Mouse (Mus musculus) hindbrain, embryonic 15.5 days (tissue): ENCODE measurements at regions not wholly inside any gene's neighbourhood (a gene's known extent, or its start where the extent isn't known, plus 50 kb on each side); places are given as distances from the start of the nearest gene placed in this dataset.

ENCODE experiments used
- ATAC-seq: fragments of 200-750 bp; cut with Nextera tagmentation; 2 replicates; pipeline ENCODE4 v1.8.0; 2017; ENCODE audit warnings: low read depth, moderate number of reproducible peaks, moderate TSS enrichment; ENCODE audit not compliant: low FRiP score
- H3K27ac ChIP-seq: fragments of 300-500 bp; sonication (generic); replicated peaks from 2 replicates; pipeline ENCODE4 v1.5.1; 2015; ENCODE audit warnings: mild to moderate bottlenecking, inconsistent platforms
- H3K27me3 ChIP-seq: fragments of 300-500 bp; sonication (generic); 2 replicates; pipeline ENCODE4 v1.6.1; 2015; ENCODE audit warnings: control low read depth, inconsistent platforms
- H3K36me3 ChIP-seq: fragments of 300-500 bp; sonication (generic); 2 replicates; pipeline ENCODE4 v1.6.1; 2015; ENCODE audit warnings: control low read depth, inconsistent platforms
- H3K4me1 ChIP-seq: fragments of 300-500 bp; sonication (generic); replicated peaks from 2 replicates; pipeline ENCODE4 v1.6.1; 2015; ENCODE audit warnings: control low read depth, inconsistent platforms
- H3K4me2 ChIP-seq: fragments of 300-500 bp; sonication (generic); 2 replicates; pipeline ENCODE4 v1.6.1; 2015; ENCODE audit warnings: moderate library complexity, mild to moderate bottlenecking, inconsistent platforms
- H3K4me3 ChIP-seq: fragments of 300-500 bp; sonication (generic); 2 replicates; pipeline ENCODE4 v1.5.1; 2015; ENCODE audit warnings: mild to moderate bottlenecking, inconsistent platforms
- H3K9ac ChIP-seq: fragments of 300-500 bp; sonication (generic); 2 replicates; pipeline ENCODE4 v1.6.1; 2015; ENCODE audit warnings: inconsistent platforms
- H3K9me3 ChIP-seq: fragments of 300-500 bp; sonication (generic); 2 replicates; pipeline ENCODE4 v1.6.1; 2016; ENCODE audit warnings: control low read depth, inconsistent platforms
- WGBS: fragments of 180-500 bp; shearing (Covaris S2); methylation state at CpG from one replicate; pipeline ENCODE4 v1.1.7; 2015; 5-methylcytosine and 5-hydroxymethylcytosine counted together

DNA sequence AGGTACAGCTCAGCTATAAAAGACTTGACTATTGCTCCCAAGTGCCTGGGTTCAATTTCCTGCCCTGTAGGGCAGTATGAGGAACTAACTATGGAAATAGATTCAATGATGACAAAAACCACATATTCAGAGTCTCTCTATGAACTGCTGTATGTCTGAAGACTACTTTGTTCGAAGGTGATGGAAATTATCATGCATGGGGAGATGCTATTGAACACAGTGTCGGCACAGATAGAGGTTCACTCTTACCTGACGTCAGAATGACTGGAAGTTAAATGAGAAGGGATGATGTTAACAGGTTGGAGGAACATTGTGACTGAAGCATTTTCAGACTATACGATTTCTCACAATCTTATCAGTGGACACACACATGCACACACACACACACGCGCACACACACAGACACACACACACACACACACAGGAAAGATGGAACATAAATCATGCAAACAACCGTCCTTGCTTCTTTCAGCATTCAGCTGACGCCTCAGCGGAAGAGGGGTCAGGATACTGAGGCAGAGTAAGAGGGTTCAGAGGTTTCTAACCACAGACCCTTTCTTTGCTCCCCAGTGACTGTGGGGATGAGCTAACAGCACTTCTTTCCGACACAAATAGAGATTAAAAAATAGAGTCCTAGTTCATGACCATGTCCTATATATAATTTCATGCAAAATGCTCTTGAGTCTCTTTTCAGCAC is 974.3 kb upstream of the Sel1l start:
- Histone ChIP-seq H3K4me3 (no peak overlapping the region), H3K27ac (no peak overlapping the region), H3K4me2 (no peak overlapping the region), H3K9ac (no peak overlapping the region), H3K36me3 (no peaks in the 10 kb centered on the region), H3K27me3 (no peaks in the 10 kb centered on the region), H3K4me1 (no peaks in the 10 kb centered on the region), H3K9me3 (no peaks in the 10 kb centered on the region)
- no peak for ATAC-seq
- 88% methylated on average over 10 of the region's 10 CpGs for WGBS

DNA sequence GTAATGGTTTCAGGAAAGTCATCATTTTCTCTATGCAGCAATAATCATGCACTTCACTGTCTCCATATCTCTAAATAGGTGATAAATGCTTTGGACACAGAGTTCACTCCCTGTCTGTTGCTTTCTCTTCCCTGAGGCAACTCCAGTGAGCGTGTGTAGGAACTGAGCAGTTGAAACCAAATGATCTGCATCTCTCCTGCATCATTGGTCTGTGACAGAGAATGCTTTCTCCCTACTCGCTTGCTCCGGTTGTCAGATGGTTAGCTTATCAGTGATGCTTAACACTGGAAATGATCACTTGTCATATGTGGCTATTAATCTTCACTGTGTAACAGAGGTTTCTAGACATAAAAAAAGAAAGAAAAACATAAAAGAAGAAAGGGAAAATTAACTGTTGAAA is 969.7 kb upstream of the Sel1l start:
- H3K9me3 ChIP-seq, result no peaks in the 10 kb centered on the region
- no peak overlapping the region for H3K4me2 ChIP-seq
- WGBS, result 60% methylated on average over 3 of the region's 3 CpGs
- no peak overlapping the region for H3K9ac ChIP-seq
- no peak overlapping the region for H3K27ac ChIP-seq
- ATAC-seq, result no peak
- no peaks in the 10 kb centered on the region for H3K27me3 ChIP-seq
- no peak overlapping the region for H3K4me3 ChIP-seq
- no peaks in the 10 kb centered on the region for H3K4me1 ChIP-seq
- no peaks in the 10 kb centered on the region for H3K36me3 ChIP-seq

DNA sequence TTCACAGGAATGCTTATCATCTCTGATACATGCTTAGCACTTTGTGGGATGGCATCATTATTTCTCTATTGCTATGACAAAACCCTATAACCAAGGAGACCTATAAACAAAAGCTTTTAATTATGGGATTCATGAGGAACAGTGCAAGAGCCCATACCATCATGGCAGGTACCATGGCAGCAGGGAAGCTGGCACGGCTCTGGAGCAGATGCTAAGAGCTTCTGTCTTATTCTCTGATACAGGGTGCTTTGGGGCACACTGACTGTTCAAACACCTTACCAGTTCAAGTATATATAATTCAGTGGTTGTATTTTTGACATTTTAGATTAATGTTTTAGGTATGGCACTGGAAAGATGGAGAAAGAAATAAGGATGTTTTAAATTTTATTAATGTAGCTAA is 952.2 kb upstream of the Sel1l start:
- H3K4me2 ChIP-seq, result no peak overlapping the region
- no peaks in the 10 kb centered on the region for H3K27me3 ChIP-seq
- H3K4me1 ChIP-seq, result no peaks in the 10 kb centered on the region
- ATAC-seq, result no peak
- H3K9ac ChIP-seq, result no peak overlapping the region
- H3K9me3 ChIP-seq, result no peaks in the 10 kb centered on the region
- no peak overlapping the region for H3K27ac ChIP-seq
- no peaks in the 10 kb centered on the region for H3K36me3 ChIP-seq
- H3K4me3 ChIP-seq, result no peak overlapping the region
- 87% methylated on average over 1 of the region's 1 CpGs for WGBS

DNA sequence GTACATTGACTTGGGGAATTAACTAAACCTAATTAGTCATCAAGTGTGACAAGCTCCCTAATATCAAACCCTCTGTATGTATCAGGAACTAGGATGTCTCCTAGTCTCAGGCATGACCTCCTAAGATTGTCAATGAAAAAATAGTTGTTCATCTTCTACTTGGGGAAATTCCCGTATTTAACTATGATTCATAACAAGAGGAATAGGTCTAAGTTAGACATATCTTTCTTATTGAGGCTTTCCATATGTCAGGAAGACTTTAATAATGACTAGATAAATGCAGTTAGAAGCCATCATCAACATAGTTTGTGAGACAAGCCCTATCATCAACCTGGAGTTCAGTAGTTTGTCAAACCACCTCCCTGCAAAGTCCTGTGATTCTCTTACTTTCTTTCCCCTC is 934.4 kb upstream of the Sel1l start:
- Histone ChIP-seq H3K4me3 (no peak overlapping the region), H3K4me1 (no peaks in the 10 kb centered on the region), H3K27me3 (no peaks in the 10 kb centered on the region), H3K36me3 (no peaks in the 10 kb centered on the region), H3K9ac (no peak overlapping the region), H3K9me3 (no peaks in the 10 kb centered on the region), H3K4me2 (no peak overlapping the region), H3K27ac (no peak overlapping the region)
- 89% methylated on average over 1 of the region's 1 CpGs for WGBS
- ATAC-seq, result no peak

DNA sequence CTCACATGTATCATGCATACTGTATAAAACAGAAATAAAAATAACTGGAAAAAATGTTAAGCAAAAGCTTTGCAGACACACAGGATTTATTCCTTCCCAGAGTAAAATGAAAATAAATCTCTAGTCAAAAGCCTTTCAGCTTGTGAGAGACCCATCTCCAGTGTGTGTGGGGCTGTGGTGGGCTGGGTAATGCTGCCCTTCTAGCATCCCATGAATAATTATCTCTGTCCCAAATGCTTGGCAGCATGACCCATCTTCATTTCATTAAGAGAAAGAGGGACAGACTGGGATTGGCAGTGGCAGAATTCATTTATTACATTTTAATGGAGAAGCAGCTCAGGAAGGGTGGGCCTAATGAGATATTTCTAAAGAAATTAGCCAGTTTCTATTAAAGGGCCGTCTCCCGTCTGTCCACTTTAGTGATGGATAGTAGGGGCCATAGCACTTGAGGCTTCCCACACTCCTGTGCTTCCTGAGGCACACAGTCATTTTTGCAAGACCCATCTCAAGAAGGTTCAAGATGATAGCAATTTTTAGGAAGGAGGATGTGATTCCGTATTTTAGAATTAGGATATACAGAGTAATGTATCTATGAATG is 930.8 kb upstream of the Sel1l start:
- Histone ChIP-seq H3K4me1 (no peaks in the 10 kb centered on the region), H3K9ac (no peak overlapping the region), H3K36me3 (no peaks in the 10 kb centered on the region), H3K27me3 (no peaks in the 10 kb centered on the region), H3K4me2 (no peak overlapping the region), H3K9me3 (no peaks in the 10 kb centered on the region), H3K4me3 (no peak overlapping the region), H3K27ac (no peak overlapping the region)
- 60% methylated on average over 3 of the region's 3 CpGs for WGBS
- peak; percentile 48; the same call in 1 of the 2 replicates for ATAC-seq

DNA sequence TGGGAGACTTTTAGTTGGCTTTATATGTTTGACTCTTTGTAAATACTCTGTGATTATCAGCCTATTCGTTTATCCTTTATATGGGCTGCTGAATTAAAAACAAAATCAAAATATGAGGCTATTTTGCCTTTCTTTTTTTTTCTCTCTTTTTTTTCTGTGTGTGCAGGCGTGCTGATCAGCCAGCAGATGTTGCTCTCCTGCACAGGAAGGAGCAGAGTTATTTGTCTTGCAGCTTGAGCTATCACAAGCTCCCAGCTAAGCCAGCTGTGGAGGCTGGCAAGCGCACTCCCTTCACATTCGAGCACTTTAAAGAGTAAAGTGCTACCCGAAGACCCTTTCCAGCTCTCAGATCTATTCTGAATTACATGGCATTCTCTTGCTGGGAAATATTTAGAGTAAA is 926.7 kb upstream of the Sel1l start:
- H3K36me3 ChIP-seq, result no peaks in the 10 kb centered on the region
- no peak overlapping the region for H3K4me2 ChIP-seq
- H3K27me3 ChIP-seq, result no peaks in the 10 kb centered on the region
- H3K27ac ChIP-seq, result no peak overlapping the region
- no peaks in the 10 kb centered on the region for H3K9me3 ChIP-seq
- WGBS, result 57% methylated on average over 5 of the region's 5 CpGs
- no peak for ATAC-seq
- no peak overlapping the region for H3K9ac ChIP-seq
- no peaks in the 10 kb centered on the region for H3K4me1 ChIP-seq
- H3K4me3 ChIP-seq, result no peak overlapping the region

DNA sequence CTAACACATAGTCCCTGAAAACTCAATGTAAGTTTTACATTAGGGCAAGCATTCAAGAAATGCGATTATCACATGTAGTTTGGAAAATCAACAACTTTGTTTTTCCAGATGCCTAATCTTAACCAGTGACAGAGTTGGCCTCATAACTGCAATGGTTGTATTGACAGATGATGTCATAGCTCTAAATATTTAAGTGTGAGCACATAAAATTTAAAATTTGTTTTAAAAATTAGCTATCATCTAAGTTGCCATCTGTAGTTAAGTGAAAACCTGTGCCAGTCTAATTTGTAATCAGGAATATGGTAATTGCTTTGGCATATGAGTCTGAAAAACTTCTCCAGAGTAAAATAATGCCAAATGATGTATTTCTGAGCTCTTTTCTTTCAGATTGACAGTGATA is 899.6 kb upstream of the Sel1l start:
- WGBS, result 91% methylated on average over 1 of the region's 1 CpGs
- Histone ChIP-seq H3K4me2 (no peak overlapping the region), H3K4me1 (no peaks in the 10 kb centered on the region), H3K9me3 (no peaks in the 10 kb centered on the region), H3K9ac (no peak overlapping the region), H3K27ac (no peak overlapping the region), H3K36me3 (no peaks in the 10 kb centered on the region), H3K27me3 (no peaks in the 10 kb centered on the region), H3K4me3 (no peak overlapping the region)
- no peak for ATAC-seq

DNA sequence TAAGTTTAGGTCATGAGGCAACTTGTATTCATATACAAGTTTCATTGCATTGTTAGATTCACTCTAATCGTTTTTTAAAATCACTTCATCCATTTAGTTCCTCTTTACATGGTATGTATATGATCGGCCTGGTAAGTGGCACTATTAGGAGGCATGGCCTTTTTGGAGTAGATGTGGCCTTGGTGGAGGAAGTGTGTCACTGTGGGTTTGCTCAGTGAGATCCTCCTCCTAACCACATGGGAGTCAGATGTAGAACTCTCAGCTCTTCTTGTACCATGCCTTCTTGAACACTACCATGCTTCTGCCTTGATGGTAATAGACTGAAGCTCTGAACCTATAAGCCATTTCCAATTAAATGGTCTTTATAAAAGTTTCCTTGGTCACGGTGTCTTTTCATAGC is 891.9 kb upstream of the Sel1l start:
- Histone ChIP-seq H3K36me3 (no peaks in the 10 kb centered on the region), H3K4me3 (no peak overlapping the region), H3K27ac (no peak overlapping the region), H3K4me2 (no peak overlapping the region), H3K27me3 (no peaks in the 10 kb centered on the region), H3K9me3 (no peaks in the 10 kb centered on the region), H3K4me1 (no peaks in the 10 kb centered on the region), H3K9ac (no peak overlapping the region)
- 91% methylated on average over 3 of the region's 3 CpGs for WGBS
- no peak for ATAC-seq

DNA sequence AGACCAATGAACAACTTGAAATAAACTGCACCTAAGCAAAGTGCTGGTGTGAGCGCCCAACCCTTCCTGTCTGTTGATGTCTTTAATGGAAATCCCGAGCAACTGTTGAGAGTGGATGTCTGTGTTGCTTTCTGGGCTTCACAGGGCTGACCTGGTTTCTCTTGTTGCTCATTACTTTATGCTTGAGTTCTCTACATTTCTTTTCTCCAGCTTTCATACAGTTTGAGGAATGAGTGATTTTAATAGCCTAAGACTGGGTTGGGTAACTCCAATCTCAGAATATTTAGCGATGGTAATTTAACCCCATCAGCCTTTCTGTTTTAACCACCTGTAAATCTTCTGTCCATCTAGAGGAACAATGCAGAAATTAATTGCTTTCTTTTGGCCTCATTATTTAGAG is 890.2 kb upstream of the Sel1l start:
- WGBS, result 89% methylated on average over 3 of the region's 3 CpGs
- H3K4me3 ChIP-seq, result no peak overlapping the region
- H3K4me1 ChIP-seq, result no peaks in the 10 kb centered on the region
- no peak overlapping the region for H3K27ac ChIP-seq
- H3K4me2 ChIP-seq, result no peak overlapping the region
- ATAC-seq, result no peak
- no peaks in the 10 kb centered on the region for H3K9me3 ChIP-seq
- H3K36me3 ChIP-seq, result no peaks in the 10 kb centered on the region
- H3K9ac ChIP-seq, result no peak overlapping the region
- no peaks in the 10 kb centered on the region for H3K27me3 ChIP-seq

DNA sequence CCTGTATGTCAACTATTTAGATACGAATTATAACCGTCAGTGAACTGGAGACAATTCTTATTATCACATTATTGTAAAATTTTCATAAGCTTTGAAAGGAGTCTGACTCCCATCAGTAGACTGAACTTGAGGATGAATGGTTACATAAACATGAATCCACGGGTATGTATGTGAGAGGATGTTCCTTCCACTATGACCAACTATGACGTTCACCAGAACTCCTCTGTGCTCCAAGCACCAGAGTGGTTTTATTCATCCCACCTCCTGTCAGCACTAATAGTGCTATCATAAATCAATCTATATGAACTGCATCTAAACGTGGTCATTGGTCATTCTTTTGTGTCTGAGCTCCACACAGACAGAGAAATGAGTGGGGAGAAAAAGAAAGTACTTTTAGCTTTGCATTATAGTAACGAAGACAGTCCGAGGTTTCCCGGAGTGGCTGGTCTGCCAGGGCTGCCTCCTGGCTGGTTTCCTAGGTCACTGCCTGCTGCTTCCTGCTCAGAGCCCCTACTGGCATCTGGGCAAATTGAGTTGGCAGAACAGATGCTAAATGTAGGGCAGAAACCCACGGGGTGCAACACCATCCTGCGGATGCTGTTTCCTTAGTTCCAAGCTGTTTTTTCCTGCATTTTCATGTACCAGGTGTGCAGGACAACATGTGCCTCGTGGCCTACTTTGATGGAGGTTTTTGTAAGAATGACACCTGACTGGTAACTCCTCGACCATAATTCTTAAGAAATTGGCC is 888.8 kb upstream of the Sel1l start:
- Histone ChIP-seq H3K27ac (no peak overlapping the region), H3K9ac (no peak overlapping the region), H3K36me3 (no peaks in the 10 kb centered on the region), H3K4me3 (no peak overlapping the region), H3K9me3 (no peaks in the 10 kb centered on the region), H3K4me2 (no peak overlapping the region), H3K27me3 (no peaks in the 10 kb centered on the region), H3K4me1 (no peaks in the 10 kb centered on the region)
- 63% methylated on average over 12 of the region's 12 CpGs for WGBS
- peak; percentile 79; the same call in 1 of the 2 replicates for ATAC-seq

DNA sequence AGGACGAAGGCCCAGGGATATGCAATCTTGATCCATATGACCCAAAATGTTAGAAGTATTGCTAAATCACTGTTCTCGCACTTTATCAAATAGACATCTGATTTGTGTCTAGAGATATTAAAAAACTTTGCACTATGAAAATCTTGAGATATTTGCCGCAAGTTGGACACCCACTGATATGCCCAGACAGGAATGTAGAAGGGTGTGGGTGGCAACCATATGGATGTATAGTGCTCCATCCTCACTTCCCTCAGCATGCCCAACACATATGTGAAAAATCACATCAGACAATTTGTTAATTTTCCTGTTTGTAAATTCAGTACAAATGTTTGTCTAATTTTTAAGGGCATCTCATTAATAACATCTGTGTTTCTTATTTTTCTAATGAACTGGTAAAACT is 874.1 kb upstream of the Sel1l start:
- H3K4me3 ChIP-seq, result no peak overlapping the region
- ATAC-seq, result no peak
- H3K27ac ChIP-seq, result no peak overlapping the region
- no peaks in the 10 kb centered on the region for H3K27me3 ChIP-seq
- H3K9ac ChIP-seq, result no peak overlapping the region
- no peak overlapping the region for H3K4me2 ChIP-seq
- H3K4me1 ChIP-seq, result no peaks in the 10 kb centered on the region
- 91% methylated on average over 3 of the region's 3 CpGs for WGBS
- H3K36me3 ChIP-seq, result no peaks in the 10 kb centered on the region
- H3K9me3 ChIP-seq, result no peaks in the 10 kb centered on the region

DNA sequence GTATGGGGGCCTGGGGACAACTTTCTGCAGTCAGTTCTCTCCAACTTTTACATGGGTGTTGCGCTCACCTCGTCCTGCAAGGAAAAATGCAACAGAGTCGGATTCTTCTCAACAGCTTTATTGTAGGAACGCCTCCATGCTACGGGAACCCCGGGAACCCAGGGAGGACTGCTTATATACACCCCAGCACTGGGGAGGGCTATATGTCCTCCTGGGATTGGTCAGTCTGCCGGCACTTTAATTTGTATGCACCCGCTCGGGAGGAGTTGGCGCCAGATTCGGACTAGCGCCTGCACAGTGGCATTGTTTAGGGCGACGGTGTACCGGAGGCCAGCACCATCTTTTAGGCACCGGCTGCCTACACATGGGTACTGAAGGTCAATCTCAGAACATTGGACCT is 864.5 kb upstream of the Sel1l start:
- Histone ChIP-seq H3K27me3 (no peaks in the 10 kb centered on the region), H3K4me2 (no peak overlapping the region), H3K27ac (no peak overlapping the region), H3K9me3 (no peaks in the 10 kb centered on the region), H3K4me3 (no peak overlapping the region), H3K36me3 (no peaks in the 10 kb centered on the region), H3K9ac (no peak overlapping the region), H3K4me1 (no peaks in the 10 kb centered on the region)
- 96% methylated on average over 16 of the region's 16 CpGs for WGBS
- ATAC-seq, result no peak
